Mouse (Mus musculus) hindbrain, postnatal 0 days (tissue): Measurements from ENCODE around the gene Prdx3. TPM values are rescaled to one million over a fixed set of nuclear protein-coding genes. Genes with fewer than 3 reads are reported as not detected.
A peak's percentile ranks its signal among the peaks of the same experiment; 100 is the strongest.

Source experiments
- ATAC-seq: fragments of 200-750 bp; cut with Nextera tagmentation; 2 replicates; pipeline ENCODE4 v1.8.0; 2017; ENCODE audit warnings: mild to moderate bottlenecking, moderate TSS enrichment, moderate library complexity
- DNase-seq: peaks from one replicate; pipeline ENCODE4 v3.0.0-alpha.2; 2015; ENCODE audit warnings: low spot score
- H3K27ac ChIP-seq: fragments of 300-500 bp; sonication (generic); 2 replicates; pipeline ENCODE4 v1.5.1; 2014; ENCODE audit warnings: mild to moderate bottlenecking
- H3K27me3 ChIP-seq: fragments of 300-500 bp; sonication (generic); 2 replicates; pipeline ENCODE4 v1.6.1; 2014; ENCODE audit warnings: low read length, mixed read lengths; ENCODE audit not compliant: insufficient read depth
- H3K36me3 ChIP-seq: fragments of 300-500 bp; sonication (generic); 2 replicates; pipeline ENCODE4 v1.6.1; 2014; ENCODE audit warnings: low read length, mixed read lengths; ENCODE audit not compliant: insufficient read depth
- H3K4me1 ChIP-seq: fragments of 300-500 bp; sonication (generic); 2 replicates; pipeline ENCODE4 v1.6.1; 2014; ENCODE audit warnings: antibody characterized with exemption, low read length, mixed read lengths; ENCODE audit not compliant: insufficient read depth
- H3K4me2 ChIP-seq: fragments of 300-500 bp; sonication (generic); 2 replicates; pipeline ENCODE4 v1.6.1; 2014; ENCODE audit warnings: low read depth, mild to moderate bottlenecking, low read length, moderate library complexity, mixed read lengths
- H3K4me3 ChIP-seq: fragments of 300-500 bp; sonication (generic); 2 replicates; pipeline ENCODE4 v1.5.1; 2014; ENCODE audit warnings: low read length
- H3K9ac ChIP-seq: fragments of 300-500 bp; sonication (generic); replicated peaks from 2 replicates; pipeline ENCODE4 v1.6.1; 2014; ENCODE audit warnings: mild to moderate bottlenecking, low read length, moderate library complexity, mixed read lengths
- H3K9me3 ChIP-seq: fragments of 300-500 bp; sonication (generic); 2 replicates; pipeline ENCODE4 v1.6.1; 2016; ENCODE audit warnings: low read length, mixed read lengths
- CTCF ChIP-seq: IDR thresholded peaks from 2 replicates; pipeline ENCODE4 v1.5.1; 2016; ENCODE audit warnings: antibody characterized with exemption, control low read depth, low read depth
- WGBS: fragments of 180-500 bp; shearing (Covaris S2); extraction: QIAGEN DNeasy Blood & Tissue Kit; methylation state at CpG from one replicate; pipeline ENCODE4 v1.1.7; 2014; 5-methylcytosine and 5-hydroxymethylcytosine counted together
- polyA plus RNA-seq: library from polyadenylated mRNA; unstranded; fragments of >200 nt; fragmentation: Nextera tagmentation; extraction: Ambion mirVana; gene quantifications from 2 replicates; pipeline ENCODE4 v1.2.1, GENCODE M21; 2015
- total RNA-seq: library from RNA; depleted of rRNA; stranded (reverse); fragments of >200 nt; gene quantifications from 2 replicates; pipeline ENCODE4 v1.2.3, GENCODE M21; 2014

Gene Prdx3
- total and polyA plus RNA-seq, 2 experiments from 2014 or later = 97.0 to 130 TPM

- Histone ChIP-seq H3K9ac (peak within 1 kb of the TSS; percentile 60), H3K27ac (peak within 1 kb of the TSS; percentile 90), H3K4me1 (peaks cover 8% of the 10 kb centered on the region), H3K27me3 (no peaks in the 10 kb centered on the region), H3K9me3 (no peaks in the 10 kb centered on the region), H3K4me3 (peak within 1 kb of the TSS; percentile 82), H3K36me3 (no peaks in the 10 kb centered on the region), H3K4me2 (peak within 1 kb of the TSS; percentile 73)
- peak; percentile 81 for TF ChIP-seq CTCF
- ATAC-seq (peak; percentile 99), DNase-seq (peak; percentile 97)
- 0% methylated on average over 47 of the region's 55 CpGs for WGBS
Observed at GRCm38 (mm10) chr19:60889714-60890315, 15.5 kb upstream of the Prdx3 start, which contains the start of gene Grk5. Gene Grk5, plus strand, starts transcription at chr19:60889749.

GRCm38 (mm10) chr19:60889101-60889713 is 14.9 kb upstream of the Prdx3 start:
- peak overlapping the region; percentile 82 for H3K4me3 ChIP-seq

GRCm38 (mm10) chr19:60887637-60888036 is 13.3 kb upstream of the Prdx3 start:
- H3K4me1 ChIP-seq = peaks cover 8% of the 10 kb centered on the region
- DNase-seq (no peak), ATAC-seq (no peak)
- 90% methylated on average over 2 of the region's 2 CpGs for WGBS
- H3K9ac ChIP-seq = no peak overlapping the region
- no peak overlapping the region for H3K4me2 ChIP-seq
- H3K27ac ChIP-seq = no peak overlapping the region
- no peaks in the 10 kb centered on the region for H3K36me3 ChIP-seq
- no peak for TF ChIP-seq CTCF
- no peaks in the 10 kb centered on the region for H3K9me3 ChIP-seq
- no peak overlapping the region for H3K4me3 ChIP-seq
- H3K27me3 ChIP-seq = no peaks in the 10 kb centered on the region

More at GRCm38 (mm10) chr19:60889101-60889713, 14.9 kb upstream of the Prdx3 start:
- Histone ChIP-seq H3K27ac (peak overlapping the region; percentile 90), H3K4me1 (peaks cover 8% of the 10 kb centered on the region), H3K27me3 (no peaks in the 10 kb centered on the region), H3K9me3 (no peaks in the 10 kb centered on the region), H3K36me3 (no peaks in the 10 kb centered on the region), H3K4me2 (peak overlapping the region; percentile 73), H3K9ac (peak overlapping the region; percentile 60; the same call in 1 of the 2 replicates)
- peak; percentile 19 for DNase-seq
- TF ChIP-seq CTCF = no peak
- WGBS = 6% methylated on average over 17 of the region's 17 CpGs
- 0 out of 2 replicates have a peak, but pooled peaks have one; percentile 4 for ATAC-seq

GRCm38 (mm10) chr19:60883129-60883528 is 8.8 kb upstream of the Prdx3 start:
- no peaks in the 10 kb centered on the region for H3K4me1 ChIP-seq
- no peak overlapping the region for H3K27ac ChIP-seq
- no peaks in the 10 kb centered on the region for H3K36me3 ChIP-seq
- no peaks in the 10 kb centered on the region for H3K9me3 ChIP-seq
- H3K9ac ChIP-seq = no peak overlapping the region
- no peak overlapping the region for H3K4me3 ChIP-seq
- no peaks in the 10 kb centered on the region for H3K27me3 ChIP-seq
- TF ChIP-seq CTCF = peak; percentile 78
- DNase-seq (peak; percentile 67), ATAC-seq (peak; percentile 64; the same call in 1 of the 2 replicates)
- H3K4me2 ChIP-seq = no peak overlapping the region
- WGBS = 3% methylated on average over 3 of the region's 3 CpGs

- peak overlapping the region; percentile 53 for H3K4me3 ChIP-seq
- peaks cover 6% of the 10 kb centered on the region for H3K36me3 ChIP-seq
- peak overlapping the region; percentile 92; the same call in 1 of the 2 replicates for H3K27ac ChIP-seq
- no peaks in the 10 kb centered on the region for H3K9me3 ChIP-seq
- H3K9ac ChIP-seq = no peak overlapping the region
- 37% methylated on average over 4 of the region's 4 CpGs for WGBS
- ATAC-seq (no peak), DNase-seq (no peak)
- H3K4me2 ChIP-seq = peak overlapping the region; percentile 68
- no peaks in the 10 kb centered on the region for H3K27me3 ChIP-seq
- TF ChIP-seq CTCF = no peak
- H3K4me1 ChIP-seq = no peaks in the 10 kb centered on the region
Observed at GRCm38 (mm10) chr19:60873501-60873900, 855 bp downstream of the Prdx3 start.

GRCm38 (mm10) chr19:60872272-60872671 is 2.1 kb downstream of the Prdx3 start:
- 59% methylated on average over 1 of the region's 1 CpGs for WGBS
- no peaks in the 10 kb centered on the region for H3K9me3 ChIP-seq
- H3K36me3 ChIP-seq = peaks cover 6% of the 10 kb centered on the region
- no peak for TF ChIP-seq CTCF
- no peak overlapping the region for H3K4me2 ChIP-seq
- H3K4me3 ChIP-seq = no peak overlapping the region
- no peak for ATAC-seq
- DNase-seq = no peak
- H3K9ac ChIP-seq = no peak overlapping the region
- no peaks in the 10 kb centered on the region for H3K27me3 ChIP-seq
- no peak overlapping the region for H3K27ac ChIP-seq
- H3K4me1 ChIP-seq = no peaks in the 10 kb centered on the region

GRCm38 (mm10) chr19:60871366-60871765 is 3.0 kb downstream of the Prdx3 start:
- 94% methylated on average over 5 of the region's 5 CpGs for WGBS
- H3K9ac ChIP-seq = no peak overlapping the region
- DNase-seq (no peak), ATAC-seq (no peak)
- H3K36me3 ChIP-seq = peaks cover 6% of the 10 kb centered on the region
- no peaks in the 10 kb centered on the region for H3K9me3 ChIP-seq
- no peak overlapping the region for H3K4me3 ChIP-seq
- TF ChIP-seq CTCF = no peak
- no peaks in the 10 kb centered on the region for H3K27me3 ChIP-seq
- no peak overlapping the region for H3K27ac ChIP-seq
- H3K4me2 ChIP-seq = no peak overlapping the region
- no peaks in the 10 kb centered on the region for H3K4me1 ChIP-seq
